Mouse (Mus musculus): ENCODE measurements around the gene Bcl2l10. TPM values are rescaled to one million over a fixed set of nuclear protein-coding genes. Genes with fewer than 3 reads are reported as not detected.

Gene Bcl2l10
- polyA plus RNA-seq (2012) = not detected in 2 replicates

DNA sequence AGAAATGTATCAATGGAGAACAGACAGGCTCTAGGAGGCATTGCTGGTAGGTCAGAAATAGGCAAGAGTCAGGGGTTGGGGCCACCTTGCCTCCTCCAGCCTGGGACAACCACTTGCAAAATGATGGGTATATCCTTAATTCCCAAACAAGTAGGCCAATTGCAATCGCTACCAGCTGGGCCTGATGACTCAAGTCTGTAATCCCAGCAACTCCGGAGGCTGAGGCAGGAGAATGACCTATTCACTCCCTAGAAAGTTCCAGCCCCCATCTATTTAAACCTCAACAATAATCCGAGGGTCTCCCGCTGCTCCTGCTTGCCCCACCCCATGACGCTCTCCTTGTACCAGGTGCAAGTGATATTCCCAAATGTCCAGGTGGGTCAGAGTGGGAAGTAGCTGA lies at the start of gene Bcl2l10:
Bcl2l10 (plus strand) TSS at position 301 of the 400 bp plus-strand sequence.

DNA sequence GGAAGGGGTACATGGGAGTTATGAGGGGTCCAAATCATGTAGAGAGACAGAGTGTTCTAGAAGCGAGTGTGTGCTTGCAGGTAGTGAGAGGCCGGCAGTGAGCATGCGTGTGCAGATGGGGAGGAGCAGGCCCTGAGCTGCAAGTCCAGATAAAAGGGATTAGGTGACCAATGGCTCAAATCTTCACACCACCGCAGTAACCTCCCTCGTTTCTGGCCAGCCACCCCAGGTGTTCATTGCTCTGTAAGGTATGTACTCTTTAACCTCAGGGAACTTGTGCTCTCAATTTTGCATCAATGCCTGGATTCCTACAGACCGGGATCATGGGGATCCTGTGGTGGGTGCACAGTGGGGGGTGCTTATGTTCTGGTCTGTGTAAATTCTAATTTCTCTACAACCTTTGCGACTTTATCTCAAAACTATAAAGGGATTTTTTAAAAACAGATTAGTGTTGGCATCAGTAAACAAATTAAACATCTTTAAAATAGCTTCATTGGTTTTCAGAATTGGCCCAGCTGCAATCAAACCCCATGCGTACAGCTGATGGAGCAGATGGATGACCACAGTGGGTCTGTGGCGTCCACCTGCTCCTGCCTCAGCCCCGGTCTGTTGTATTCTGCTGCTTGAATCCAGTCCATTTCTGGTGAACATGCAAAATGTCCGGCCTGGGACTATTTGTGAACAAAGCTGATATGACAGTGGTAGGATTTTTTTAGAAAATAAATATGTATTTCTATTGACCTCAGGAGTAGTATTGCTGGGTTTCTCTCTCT lies 41.2 kb upstream of the Bcl2l10 start, which contains the start of gene Gnb5:
Gnb5 (plus strand) TSS at position 163 of the 773 bp plus-strand sequence.

Other genes starting within 250 kb of the Bcl2l10 start
- 0.05 and 0.32 TPM in 2 replicates for gene Myo5c, start 115.7 kb upstream of the Bcl2l10 start, polyA plus RNA-seq (2012)
- 0.71 and 0.99 TPM in 2 replicates for gene Gnb5, start 41.5 kb upstream of the Bcl2l10 start, polyA plus RNA-seq (2012)
- 23.6 and 26.4 TPM in 2 replicates for gene Mapk6, start 62.2 kb downstream of the Bcl2l10 start, polyA plus RNA-seq (2012)
- 9.4 and 14.8 TPM in 2 replicates for gene Leo1, start 93.8 kb downstream of the Bcl2l10 start, polyA plus RNA-seq (2012)
- 11.9 and 13.6 TPM in 2 replicates for gene Tmod3, start 211.9 kb downstream of the Bcl2l10 start, polyA plus RNA-seq (2012)

All from megakaryocyte-erythroid progenitor cell, adult 5 weeks (primary cell).